Mouse (Mus musculus) brain, embryonic 18.5 days (tissue): ENCODE results near the gene Tceal8.

Experiments used
- DNase-seq: peaks from one replicate; pipeline ENCODE4 v3.0.0-alpha.2; 2012; ENCODE audit warnings: low read depth, low spot score

The Tceal8 gene

GRCm38 (mm10) chrX:136127744-136128064 lies 44.4 kb downstream of the Tceal8 start:
- no peak for DNase-seq

GRCm38 (mm10) chrX:136127038-136127743 lies 45.0 kb downstream of the Tceal8 start:
- DNase-seq: no peak
